8 mouse cellular contexts compared by ENCODE assay signal in genomic region chr1:193449394-193450103, GRCm38 (mm10).
DNase-seq lines count a peak whose midpoint lies in the region; ATAC-seq lines count a peak whose summit lies in the region.

No protein-coding gene starts in this region.

- peak overlapping the region; percentile 39; the same call in 1 of the 2 replicates for H3K27ac ChIP-seq in intestine, embryonic 14.5 days (ENCODE audit: low read depth)
- H3K27ac ChIP-seq in midbrain, embryonic 15.5 days = peak overlapping the region; percentile 78

- ATAC-seq in intestine, embryonic 14.5 days (replicated peaks; ENCODE audit: low FRiP score, low TSS enrichment, low read depth) = peak; percentile 38
- peak; percentile 70 for ATAC-seq in midbrain, embryonic 15.5 days (replicated peaks)

- no peak overlapping the region for H3K4me2 ChIP-seq in intestine, embryonic 14.5 days (ENCODE audit: low read length)
- H3K4me2 ChIP-seq in midbrain, embryonic 15.5 days = no peak overlapping the region

- H3K9ac ChIP-seq in intestine, embryonic 14.5 days (ENCODE audit: low read length) = no peak overlapping the region
- no peak overlapping the region for H3K9ac ChIP-seq in midbrain, embryonic 15.5 days

- H3K4me1 ChIP-seq in intestine, embryonic 14.5 days (replicated peaks; ENCODE audit: control insufficient read depth, insufficient read depth, low read length) = peaks cover 12% of the 10 kb centered on the region; the same call in 1 of the 2 replicates
- H3K4me1 ChIP-seq in midbrain, embryonic 15.5 days = peaks cover 17% of the 10 kb centered on the region

- no peaks in the 10 kb centered on the region for H3K27me3 ChIP-seq in intestine, embryonic 14.5 days (replicated peaks; ENCODE audit: control insufficient read depth, insufficient read depth, low read length)
- H3K27me3 ChIP-seq in midbrain, embryonic 15.5 days (replicated peaks) = 0 out of 2 replicates have a peak, but pooled peaks cover 4% of the 10 kb centered on the region

- no peaks in the 10 kb centered on the region for H3K9me3 ChIP-seq in intestine, embryonic 14.5 days (ENCODE audit: control insufficient read depth, low read length)
- no peaks in the 10 kb centered on the region for H3K9me3 ChIP-seq in midbrain, embryonic 15.5 days

- no peaks in the 10 kb centered on the region for H3K36me3 ChIP-seq in intestine, embryonic 14.5 days (ENCODE audit: control insufficient read depth, insufficient read depth, low read length)
- H3K36me3 ChIP-seq in midbrain, embryonic 15.5 days (replicated peaks) = no peaks in the 10 kb centered on the region

- 10% methylated on average over 7 of the region's 7 CpGs for WGBS in intestine, embryonic 14.5 days
- 14% methylated on average over 7 of the region's 7 CpGs for WGBS in midbrain, embryonic 15.5 days

- peak; percentile 67 to 73 for DNase-seq in right cerebral cortex, postnatal 10 days (ENCODE audit: low spot score in 2 of 2)
- DNase-seq in right cerebral cortex, adult 2 months (ENCODE audit: low spot score in 2 of 2) = no peak
- peak; percentile 79 to 82 for DNase-seq in cerebellum, postnatal 10 days
- peak; percentile 38 for DNase-seq in gonadal fat pad, adult 2 months (ENCODE audit: low read depth)
- peak; percentile 80 for DNase-seq in intestine, embryonic 14.5 days (ENCODE audit: low spot score)
- peak; percentile 54 for DNase-seq in left cerebral cortex, postnatal 4 days
- DNase-seq in testis, postnatal 14 days (ENCODE audit: low spot score) = peak; percentile 22

- H3K4me3 ChIP-seq in intestine, embryonic 14.5 days (ENCODE audit: low read depth, low read length) = no peak overlapping the region
- no peak overlapping the region for H3K4me3 ChIP-seq in midbrain, embryonic 15.5 days

- intact Hi-C loops in left cerebral cortex, postnatal 4 days (cut with DNase I) = loop anchor here (5.0 kb wide), 1 partner anchor 253 kb away; no protein-coding TSS in a partner anchor

Comparison
In these comparisons a context has a peak if more than half of its experiments do, and no peak if none do; other contexts are left out.
1. DNase-seq: peak in right cerebral cortex, postnatal 10 days (2 of 2), cerebellum, postnatal 10 days (2 of 2), gonadal fat pad, adult 2 months (single experiment), intestine, embryonic 14.5 days (single experiment), left cerebral cortex, postnatal 4 days (single experiment) and testis, postnatal 14 days (single experiment); none in right cerebral cortex, adult 2 months (0 of 2).